Mouse (Mus musculus): ENCODE results near the gene Spem1. TPM values are rescaled to one million over a fixed set of nuclear protein-coding genes. Genes with fewer than 3 reads are reported as not detected.

The Spem1 gene
- polyA plus RNA-seq, 1 experiment from 2014 or later, result not detected

- no peak overlapping the region for H3K4me3 ChIP-seq (ENCODE audit: low read depth, low read length)
- no peak overlapping the region for H3K27ac ChIP-seq (ENCODE audit: low read length)
- H3K4me2 ChIP-seq (ENCODE audit: low read depth, low read length), result no peak overlapping the region
- no peaks in the 10 kb centered on the region for H3K36me3 ChIP-seq (ENCODE audit: control insufficient read depth, insufficient read depth)
- peaks cover 27% of the 10 kb centered on the region for H3K4me1 ChIP-seq (ENCODE audit: control insufficient read depth, low read depth, low read length)
- no peak overlapping the region for H3K9ac ChIP-seq (ENCODE audit: low read depth, low read length)
- no peak for ATAC-seq (ENCODE audit: low read depth)
- WGBS (ENCODE audit: insufficient replicate concordance), result 62% methylated on average over 7 of the region's 7 CpGs
- H3K27me3 ChIP-seq (ENCODE audit: control insufficient read depth, insufficient read depth, low read depth, low read length), result peaks cover 73% of the 10 kb centered on the region
- no peaks in the 10 kb centered on the region for H3K9me3 ChIP-seq (replicated peaks; ENCODE audit: control insufficient read depth, low read length)
Measured at GRCm38 (mm10) chr11:69797924-69798323, 24.1 kb downstream of the Spem1 start.

GRCm38 (mm10) chr11:69795983-69796435 is 26.0 kb downstream of the Spem1 start:
- H3K4me2 ChIP-seq (ENCODE audit: low read depth, low read length), result peak overlapping the region; percentile 95
- H3K27ac ChIP-seq (ENCODE audit: low read length), result no peak overlapping the region
- no peak overlapping the region for H3K9ac ChIP-seq (ENCODE audit: low read depth, low read length)
- no peaks in the 10 kb centered on the region for H3K9me3 ChIP-seq (replicated peaks; ENCODE audit: control insufficient read depth, low read length)
- WGBS (ENCODE audit: insufficient replicate concordance), result 4% methylated on average over 13 of the region's 13 CpGs
- peak overlapping the region; percentile 63 for H3K4me3 ChIP-seq (ENCODE audit: low read depth, low read length)
- H3K4me1 ChIP-seq (ENCODE audit: control insufficient read depth, low read depth, low read length), result peaks cover 16% of the 10 kb centered on the region
- no peaks in the 10 kb centered on the region for H3K36me3 ChIP-seq (ENCODE audit: control insufficient read depth, insufficient read depth)
- peaks cover 55% of the 10 kb centered on the region for H3K27me3 ChIP-seq (ENCODE audit: control insufficient read depth, insufficient read depth, low read depth, low read length)
- no peak for ATAC-seq (ENCODE audit: low read depth)

GRCm38 (mm10) chr11:69795168-69795982 is 26.6 kb downstream of the Spem1 start, which contains the start of gene Chrnb1:
TSS of gene Chrnb1 (minus strand) at chr11:69795943.
- Histone ChIP-seq H3K9me3 (replicated peaks; ENCODE audit: control insufficient read depth, low read length) (no peaks in the 10 kb centered on the region), H3K27me3 (ENCODE audit: control insufficient read depth, insufficient read depth, low read depth, low read length) (peaks cover 48% of the 10 kb centered on the region), H3K9ac (ENCODE audit: low read depth, low read length) (peak within 1 kb of the TSS; percentile 48; the same call in 1 of the 2 replicates), H3K4me1 (ENCODE audit: control insufficient read depth, low read depth, low read length) (peaks cover 12% of the 10 kb centered on the region), H3K27ac (ENCODE audit: low read length) (no peak within 1 kb of the TSS), H3K36me3 (ENCODE audit: control insufficient read depth, insufficient read depth) (no peaks in the 10 kb centered on the region), H3K4me2 (ENCODE audit: low read depth, low read length) (peak within 1 kb of the TSS; percentile 95), H3K4me3 (ENCODE audit: low read depth, low read length) (peak within 1 kb of the TSS; percentile 63)
- ATAC-seq (ENCODE audit: low read depth), result peak; percentile 100
- under 1% methylated on average over 52 of the region's 52 CpGs for WGBS (ENCODE audit: insufficient replicate concordance)

DNA sequence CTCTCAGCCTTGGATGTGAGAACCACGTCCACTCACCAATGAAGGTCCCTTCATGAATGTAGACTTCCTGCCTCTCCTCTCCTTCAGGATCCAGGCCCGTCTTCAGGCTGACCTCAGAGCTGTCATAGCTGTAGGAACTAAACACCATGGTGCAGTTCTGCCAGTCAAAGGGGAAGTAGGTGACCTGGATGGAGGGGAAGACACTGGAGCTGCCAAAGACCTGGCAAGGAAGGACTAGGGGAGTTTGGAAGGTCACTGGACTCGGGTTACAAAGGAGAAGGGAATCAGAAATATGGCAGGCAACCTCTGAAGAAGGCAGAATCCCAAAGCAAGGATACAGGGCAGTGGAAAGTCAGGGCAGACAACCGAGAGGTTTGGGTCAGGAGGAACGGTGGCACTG is 28.6 kb downstream of the Spem1 start:
- whole genome bisulfite sequencing (ENCODE audit: insufficient replicate concordance), result 48% methylated on average over 5 of the region's 5 CpGs

DNA sequence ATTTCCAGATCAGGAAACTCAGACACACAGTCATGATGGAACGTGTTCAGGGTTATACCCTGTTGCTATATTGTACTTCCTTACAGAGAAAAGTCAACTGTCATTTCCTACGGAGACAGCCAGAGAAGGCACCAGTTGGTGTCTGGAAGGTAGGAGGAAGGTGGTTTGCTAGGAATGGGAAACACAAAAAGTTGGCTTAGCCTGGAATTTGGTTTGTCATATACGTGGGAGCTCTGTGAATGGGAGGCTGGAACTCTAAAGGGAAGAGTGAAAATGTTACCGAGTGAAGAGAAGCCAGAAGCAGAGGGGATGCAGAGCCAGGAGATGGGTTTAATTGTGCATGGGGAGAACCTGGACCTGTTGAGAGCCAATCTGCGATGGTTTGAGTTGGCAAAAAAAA is 30.6 kb downstream of the Spem1 start:
- no peak for ATAC-seq (ENCODE audit: low read depth)
- Histone ChIP-seq H3K9me3 (replicated peaks; ENCODE audit: control insufficient read depth, low read length) (no peaks in the 10 kb centered on the region), H3K9ac (ENCODE audit: low read depth, low read length) (no peak overlapping the region), H3K36me3 (ENCODE audit: control insufficient read depth, insufficient read depth) (no peaks in the 10 kb centered on the region), H3K27ac (ENCODE audit: low read length) (no peak overlapping the region), H3K4me1 (ENCODE audit: control insufficient read depth, low read depth, low read length) (peaks cover 11% of the 10 kb centered on the region), H3K4me2 (ENCODE audit: low read depth, low read length) (no peak overlapping the region), H3K4me3 (ENCODE audit: low read depth, low read length) (no peak overlapping the region), H3K27me3 (ENCODE audit: control insufficient read depth, insufficient read depth, low read depth, low read length) (peaks cover 11% of the 10 kb centered on the region)
- 48% methylated on average over 5 of the region's 5 CpGs for WGBS (ENCODE audit: insufficient replicate concordance)

More for the DNA sequence above, 28.6 kb downstream of the Spem1 start:
- no peak overlapping the region for H3K4me3 ChIP-seq (ENCODE audit: low read depth, low read length)
- no peaks in the 10 kb centered on the region for H3K36me3 ChIP-seq (ENCODE audit: control insufficient read depth, insufficient read depth)
- ATAC-seq (ENCODE audit: low read depth), result no peak
- no peak overlapping the region for H3K4me2 ChIP-seq (ENCODE audit: low read depth, low read length)
- no peak overlapping the region for H3K9ac ChIP-seq (ENCODE audit: low read depth, low read length)
- no peak overlapping the region for H3K27ac ChIP-seq (ENCODE audit: low read length)
- no peaks in the 10 kb centered on the region for H3K9me3 ChIP-seq (replicated peaks; ENCODE audit: control insufficient read depth, low read length)
- H3K27me3 ChIP-seq (ENCODE audit: control insufficient read depth, insufficient read depth, low read depth, low read length), result peaks cover 30% of the 10 kb centered on the region
- peaks cover 11% of the 10 kb centered on the region for H3K4me1 ChIP-seq (ENCODE audit: control insufficient read depth, low read depth, low read length)

- Histone ChIP-seq H3K27ac (ENCODE audit: low read length) (no peak overlapping the region), H3K27me3 (ENCODE audit: control insufficient read depth, insufficient read depth, low read depth, low read length) (peaks cover 5% of the 10 kb centered on the region; the same call in 1 of the 2 replicates), H3K9me3 (replicated peaks; ENCODE audit: control insufficient read depth, low read length) (no peaks in the 10 kb centered on the region), H3K4me3 (ENCODE audit: low read depth, low read length) (no peak overlapping the region), H3K9ac (ENCODE audit: low read depth, low read length) (no peak overlapping the region), H3K4me2 (ENCODE audit: low read depth, low read length) (no peak overlapping the region), H3K36me3 (ENCODE audit: control insufficient read depth, insufficient read depth) (no peaks in the 10 kb centered on the region), H3K4me1 (ENCODE audit: control insufficient read depth, low read depth, low read length) (peaks cover 8% of the 10 kb centered on the region)
- 52% methylated on average over 5 of the region's 5 CpGs for WGBS (ENCODE audit: insufficient replicate concordance)
- no peak; the same call in 1 of the 2 replicates for ATAC-seq (ENCODE audit: low read depth)
Measured at GRCm38 (mm10) chr11:69789431-69789830, 32.5 kb downstream of the Spem1 start.

GRCm38 (mm10) chr11:69787306-69787705 is 34.7 kb downstream of the Spem1 start:
- ATAC-seq (ENCODE audit: low read depth), result no peak
- H3K9me3 ChIP-seq (replicated peaks; ENCODE audit: control insufficient read depth, low read length), result no peaks in the 10 kb centered on the region
- H3K4me2 ChIP-seq (ENCODE audit: low read depth, low read length), result no peak overlapping the region
- H3K4me1 ChIP-seq (ENCODE audit: control insufficient read depth, low read depth, low read length), result peaks cover 12% of the 10 kb centered on the region
- no peak overlapping the region for H3K27ac ChIP-seq (ENCODE audit: low read length)
- no peak overlapping the region for H3K4me3 ChIP-seq (ENCODE audit: low read depth, low read length)
- H3K9ac ChIP-seq (ENCODE audit: low read depth, low read length), result no peak overlapping the region
- H3K36me3 ChIP-seq (ENCODE audit: control insufficient read depth, insufficient read depth), result no peaks in the 10 kb centered on the region
- peaks cover 1% of the 10 kb centered on the region; the same call in 1 of the 2 replicates for H3K27me3 ChIP-seq (ENCODE audit: control insufficient read depth, insufficient read depth, low read depth, low read length)
- 64% methylated on average over 5 of the region's 5 CpGs for WGBS (ENCODE audit: insufficient replicate concordance)

- no peaks in the 10 kb centered on the region for H3K36me3 ChIP-seq (ENCODE audit: control insufficient read depth, insufficient read depth)
- no peaks in the 10 kb centered on the region for H3K9me3 ChIP-seq (replicated peaks; ENCODE audit: control insufficient read depth, low read length)
- peaks cover 6% of the 10 kb centered on the region for H3K27me3 ChIP-seq (ENCODE audit: control insufficient read depth, insufficient read depth, low read depth, low read length)
- peak overlapping the region; percentile 50 for H3K4me3 ChIP-seq (ENCODE audit: low read depth, low read length)
- 14% methylated on average over 15 of the region's 15 CpGs for whole genome bisulfite sequencing (ENCODE audit: insufficient replicate concordance)
- peaks cover 12% of the 10 kb centered on the region for H3K4me1 ChIP-seq (ENCODE audit: control insufficient read depth, low read depth, low read length)
- H3K4me2 ChIP-seq (ENCODE audit: low read depth, low read length), result peak overlapping the region; percentile 68
- H3K27ac ChIP-seq (ENCODE audit: low read length), result no peak overlapping the region
- ATAC-seq (ENCODE audit: low read depth), result peak; percentile 81
- peak overlapping the region; percentile 27; the same call in 1 of the 2 replicates for H3K9ac ChIP-seq (ENCODE audit: low read depth, low read length)
Measured at GRCm38 (mm10) chr11:69784793-69785272, 37.1 kb downstream of the Spem1 start.

DNA sequence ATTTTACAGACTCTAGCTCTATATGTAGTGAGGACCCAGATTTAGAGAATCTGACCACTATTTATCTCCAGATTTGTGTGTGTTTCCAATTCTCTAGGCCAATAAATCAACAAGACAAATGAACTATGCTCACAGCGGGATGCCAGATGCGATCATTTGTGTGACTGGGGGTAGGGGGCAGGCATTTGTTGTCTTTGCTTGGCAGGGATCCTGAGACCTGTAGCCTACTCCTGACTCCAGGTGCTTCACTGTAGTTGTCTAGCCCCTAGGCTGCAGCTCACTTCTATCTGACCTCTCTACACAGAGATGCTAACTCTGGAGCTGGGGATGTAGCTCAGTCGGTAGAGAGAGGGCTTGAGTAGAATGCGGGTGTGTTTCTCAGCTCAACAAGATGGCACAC is 40.2 kb downstream of the Spem1 start:
- WGBS (ENCODE audit: insufficient replicate concordance), result 45% methylated on average over 4 of the region's 4 CpGs
- ATAC-seq (ENCODE audit: low read depth), result no peak
- no peaks in the 10 kb centered on the region for H3K36me3 ChIP-seq (ENCODE audit: control insufficient read depth, insufficient read depth)
- no peak overlapping the region for H3K27ac ChIP-seq (ENCODE audit: low read length)
- H3K4me2 ChIP-seq (ENCODE audit: low read depth, low read length), result no peak overlapping the region
- H3K9me3 ChIP-seq (replicated peaks; ENCODE audit: control insufficient read depth, low read length), result no peaks in the 10 kb centered on the region
- peaks cover 12% of the 10 kb centered on the region for H3K4me1 ChIP-seq (ENCODE audit: control insufficient read depth, low read depth, low read length)
- H3K9ac ChIP-seq (ENCODE audit: low read depth, low read length), result no peak overlapping the region
- peaks cover 13% of the 10 kb centered on the region for H3K27me3 ChIP-seq (ENCODE audit: control insufficient read depth, insufficient read depth, low read depth, low read length)
- no peak overlapping the region for H3K4me3 ChIP-seq (ENCODE audit: low read depth, low read length)

Measured in liver, embryonic 16.5 days (tissue).